ENCODE assay signal across 8 mouse cellular contexts in genomic region chr17:51534678-51535077, GRCm38 (mm10).
DNase-seq lines count a peak whose midpoint lies in the region; ATAC-seq and TF ChIP-seq lines count a peak whose summit lies in the region.

No protein-coding gene starts in this region.

- peak; percentile 67; the same call in 1 of the 2 replicates for ATAC-seq in forebrain, embryonic 11.5 days (replicated peaks; ENCODE audit: low FRiP score)
- no peak for ATAC-seq in limb, embryonic 11.5 days (ENCODE audit: insufficient number of reproducible peaks, low FRiP score, low TSS enrichment, low read depth)
- ATAC-seq in stomach, embryonic 16.5 days (ENCODE audit: insufficient read depth, low FRiP score) = no peak

- no peaks in the 10 kb centered on the region for H3K27me3 ChIP-seq in forebrain, embryonic 11.5 days (ENCODE audit: control insufficient read depth, insufficient read depth, low read length)
- no peaks in the 10 kb centered on the region for H3K27me3 ChIP-seq in limb, embryonic 11.5 days (ENCODE audit: control insufficient read depth, insufficient read depth, low read length)
- H3K27me3 ChIP-seq in stomach, embryonic 16.5 days (ENCODE audit: control insufficient read depth, insufficient read depth, low read length) = no peaks in the 10 kb centered on the region

- TF ChIP-seq CTCF in layer of hippocampus, adult 2 months (conservative IDR thresholded peaks at IDR 0.05) = no peak

- no peaks in the 10 kb centered on the region for H3K36me3 ChIP-seq in forebrain, embryonic 11.5 days (ENCODE audit: control insufficient read depth, insufficient read depth, low read length)
- H3K36me3 ChIP-seq in limb, embryonic 11.5 days (ENCODE audit: control insufficient read depth, insufficient read depth, low read length) = no peaks in the 10 kb centered on the region
- no peaks in the 10 kb centered on the region for H3K36me3 ChIP-seq in stomach, embryonic 16.5 days (ENCODE audit: control insufficient read depth, insufficient read depth, low read length)

- 0 out of 2 replicates have a peak, but pooled peaks cover 3% of the 10 kb centered on the region for H3K4me1 ChIP-seq in forebrain, embryonic 11.5 days (replicated peaks; ENCODE audit: control insufficient read depth, insufficient read depth, low read length)
- H3K4me1 ChIP-seq in limb, embryonic 11.5 days (ENCODE audit: control insufficient read depth, insufficient read depth, low read length) = peaks cover 6% of the 10 kb centered on the region; the same call in 1 of the 2 replicates
- H3K4me1 ChIP-seq in stomach, embryonic 16.5 days (ENCODE audit: control insufficient read depth, insufficient read depth, low read length) = peaks cover 3% of the 10 kb centered on the region; the same call in 1 of the 2 replicates

- DNase-seq in adrenal gland, adult (ENCODE audit: inconsistent age in 2 of 2, low spot score in 1 of 2) = peak; percentile 5 to 50
- DNase-seq in adrenal gland, adult 8-10 months = no peak
- DNase-seq in layer of hippocampus, adult 2 months (ENCODE audit: low spot score in 2 of 2) = no peak
- no peak for DNase-seq in layer of hippocampus, postnatal 25 days (ENCODE audit: extremely low spot score in 1 of 2, low spot score in 1 of 2)
- DNase-seq in forebrain, embryonic 11.5 days (ENCODE audit: low spot score) = no peak
- peak; percentile 33 for DNase-seq in limb, embryonic 11.5 days (ENCODE audit: low spot score)
- no peak for DNase-seq in spleen, postnatal 10 days (ENCODE audit: low spot score in 2 of 2)

- H3K9me3 ChIP-seq in forebrain, embryonic 11.5 days (ENCODE audit: control insufficient read depth, low read length) = no peaks in the 10 kb centered on the region
- no peaks in the 10 kb centered on the region for H3K9me3 ChIP-seq in limb, embryonic 11.5 days (ENCODE audit: control insufficient read depth, low read length)
- no peaks in the 10 kb centered on the region for H3K9me3 ChIP-seq in stomach, embryonic 16.5 days (replicated peaks; ENCODE audit: control insufficient read depth, low read length)

- 54% methylated on average over 10 of the region's 10 CpGs for WGBS in forebrain, embryonic 11.5 days
- 34% methylated on average over 10 of the region's 10 CpGs for WGBS in limb, embryonic 11.5 days
- 25% methylated on average over 10 of the region's 10 CpGs for WGBS in stomach, embryonic 16.5 days

- H3K4me2 ChIP-seq in forebrain, embryonic 11.5 days (ENCODE audit: low read depth, low read length, severe bottlenecking) = peak overlapping the region; percentile 5; the same call in 1 of the 2 replicates
- H3K4me2 ChIP-seq in limb, embryonic 11.5 days (ENCODE audit: low read depth, severe bottlenecking) = no peak overlapping the region
- H3K4me2 ChIP-seq in stomach, embryonic 16.5 days (ENCODE audit: low read depth, low read length) = peak overlapping the region; percentile 17

- no peak overlapping the region for H3K9ac ChIP-seq in forebrain, embryonic 11.5 days (ENCODE audit: low read length)
- no peak overlapping the region for H3K9ac ChIP-seq in limb, embryonic 11.5 days (ENCODE audit: low read length)
- no peak overlapping the region for H3K9ac ChIP-seq in stomach, embryonic 16.5 days (ENCODE audit: low read length)

- peak overlapping the region; percentile 52 for H3K4me3 ChIP-seq in layer of hippocampus, adult 2 months
- H3K4me3 ChIP-seq in forebrain, embryonic 11.5 days (ENCODE audit: low read depth, low read length) = no peak overlapping the region
- no peak overlapping the region for H3K4me3 ChIP-seq in limb, embryonic 11.5 days (ENCODE audit: low read depth, low read length)
- no peak overlapping the region for H3K4me3 ChIP-seq in stomach, embryonic 16.5 days (replicated peaks; ENCODE audit: low read length)

- peak overlapping the region; percentile 24 for H3K27ac ChIP-seq in layer of hippocampus, adult 2 months
- no peak overlapping the region for H3K27ac ChIP-seq in forebrain, embryonic 11.5 days (ENCODE audit: low read depth, low read length)
- H3K27ac ChIP-seq in limb, embryonic 11.5 days (replicated peaks; ENCODE audit: low read depth, low read length) = no peak overlapping the region
- no peak overlapping the region for H3K27ac ChIP-seq in stomach, embryonic 16.5 days (ENCODE audit: low read length)

Comparison
In these comparisons a context has a peak if more than half of its experiments do, and no peak if none do; other contexts are left out.
1. DNase-seq: peak in adrenal gland, adult (2 of 2) and limb, embryonic 11.5 days (single experiment); none in adrenal gland, adult 8-10 months (single experiment), layer of hippocampus, adult 2 months (0 of 2), layer of hippocampus, postnatal 25 days (0 of 2), forebrain, embryonic 11.5 days (single experiment) and spleen, postnatal 10 days (0 of 2).